Mouse (Mus musculus): ENCODE measurements around the gene Gtpbp3. TPM values are rescaled to one million over a fixed set of nuclear protein-coding genes. Genes with fewer than 3 reads are reported as not detected.

The Gtpbp3 gene
- polyA plus RNA-seq, 1 experiment from 2014 or later, result 19.1 TPM

GRCm38 (mm10) chr8:71485142-71486135 is 2.5 kb upstream of the Gtpbp3 start, which contains the start of gene Ano8:
TSS of gene Ano8 (minus strand) at chr8:71485963.
- Histone ChIP-seq H3K36me3 (peaks cover 11% of the 10 kb centered on the region; the same call in 1 of the 2 replicates), H3K4me3 (peak within 1 kb of the TSS; percentile 88), H3K27ac (peak within 1 kb of the TSS; percentile 89), H3K4me1 (peaks cover 34% of the 10 kb centered on the region), H3K9me3 (no peaks in the 10 kb centered on the region), H3K27me3 (no peaks in the 10 kb centered on the region), H3K9ac (peak within 1 kb of the TSS; percentile 86), H3K4me2 (peak within 1 kb of the TSS; percentile 95)
- WGBS, result 5% methylated on average over 46 of the region's 58 CpGs
- ATAC-seq (ENCODE audit: borderline replicate concordance, extremely low read depth, low FRiP score, low TSS enrichment), result peak; percentile 63

GRCm38 (mm10) chr8:71486136-71486529 is 1.8 kb upstream of the Gtpbp3 start:
- Histone ChIP-seq H3K4me1 (peaks cover 34% of the 10 kb centered on the region), H3K27ac (peak overlapping the region; percentile 89), H3K4me3 (peak overlapping the region; percentile 88), H3K9ac (0 out of 2 replicates have a peak overlapping the region, but pooled peaks have one; percentile 10), H3K9me3 (no peaks in the 10 kb centered on the region), H3K27me3 (no peaks in the 10 kb centered on the region), H3K36me3 (peaks cover 8% of the 10 kb centered on the region; the same call in 1 of the 2 replicates), H3K4me2 (peak overlapping the region; percentile 95)
- 3% methylated on average over 7 of the region's 7 CpGs for WGBS
- no peak for ATAC-seq (ENCODE audit: borderline replicate concordance, extremely low read depth, low FRiP score, low TSS enrichment)

- peaks cover 34% of the 10 kb centered on the region for H3K4me1 ChIP-seq
- H3K27me3 ChIP-seq, result no peaks in the 10 kb centered on the region
- H3K4me2 ChIP-seq, result peak overlapping the region; percentile 98
- H3K27ac ChIP-seq, result peak overlapping the region; percentile 92
- H3K4me3 ChIP-seq, result peak overlapping the region; percentile 83
- ATAC-seq (ENCODE audit: borderline replicate concordance, extremely low read depth, low FRiP score, low TSS enrichment), result peak; percentile 85
- peak overlapping the region; percentile 80 for H3K9ac ChIP-seq
- H3K36me3 ChIP-seq, result peaks cover 24% of the 10 kb centered on the region
- WGBS, result under 1% methylated on average over 22 of the region's 22 CpGs
- no peaks in the 10 kb centered on the region for H3K9me3 ChIP-seq
These were observed 551 bp downstream of the Gtpbp3 start for GRCm38 (mm10) chr8:71488454-71488853.

- H3K4me2 ChIP-seq, result peak overlapping the region; percentile 46
- ATAC-seq (ENCODE audit: borderline replicate concordance, extremely low read depth, low FRiP score, low TSS enrichment), result peak; percentile 46
- no peak overlapping the region for H3K9ac ChIP-seq
- H3K4me3 ChIP-seq, result peak overlapping the region; percentile 14; the same call in 1 of the 2 replicates
- peaks cover 53% of the 10 kb centered on the region for H3K4me1 ChIP-seq
- H3K27ac ChIP-seq, result peak overlapping the region; percentile 83; the same call in 1 of the 2 replicates
- WGBS, result 10% methylated on average over 16 of the region's 16 CpGs
- H3K27me3 ChIP-seq, result no peaks in the 10 kb centered on the region
- H3K36me3 ChIP-seq, result peaks cover 27% of the 10 kb centered on the region
- no peaks in the 10 kb centered on the region for H3K9me3 ChIP-seq
These were observed 7.1 kb downstream of the Gtpbp3 start for GRCm38 (mm10) chr8:71495039-71495438.

GRCm38 (mm10) chr8:71495811-71496210 is 7.9 kb downstream of the Gtpbp3 start:
- Histone ChIP-seq H3K9me3 (no peaks in the 10 kb centered on the region), H3K36me3 (peaks cover 23% of the 10 kb centered on the region), H3K4me2 (no peak overlapping the region), H3K9ac (no peak overlapping the region), H3K4me1 (peaks cover 52% of the 10 kb centered on the region), H3K27ac (peak overlapping the region; percentile 83), H3K27me3 (no peaks in the 10 kb centered on the region), H3K4me3 (no peak overlapping the region)
- no peak for ATAC-seq (ENCODE audit: borderline replicate concordance, extremely low read depth, low FRiP score, low TSS enrichment)
- WGBS, result 71% methylated on average over 5 of the region's 5 CpGs

- Histone ChIP-seq H3K9ac (no peak overlapping the region), H3K27me3 (no peaks in the 10 kb centered on the region), H3K4me2 (no peak overlapping the region), H3K27ac (peak overlapping the region; percentile 83), H3K9me3 (no peaks in the 10 kb centered on the region), H3K4me1 (peaks cover 52% of the 10 kb centered on the region), H3K36me3 (peaks cover 23% of the 10 kb centered on the region), H3K4me3 (no peak overlapping the region)
- ATAC-seq (ENCODE audit: borderline replicate concordance, extremely low read depth, low FRiP score, low TSS enrichment), result peak; percentile 65
- 24% methylated on average over 11 of the region's 11 CpGs for WGBS
These were observed 8.6 kb downstream of the Gtpbp3 start for GRCm38 (mm10) chr8:71496481-71496880.

GRCm38 (mm10) chr8:71497077-71497645 is 9.3 kb downstream of the Gtpbp3 start:
- ATAC-seq (ENCODE audit: borderline replicate concordance, extremely low read depth, low FRiP score, low TSS enrichment), result no peak
- H3K4me2 ChIP-seq, result no peak overlapping the region
- peak overlapping the region; percentile 83 for H3K27ac ChIP-seq
- H3K4me1 ChIP-seq, result peaks cover 52% of the 10 kb centered on the region
- H3K4me3 ChIP-seq, result no peak overlapping the region
- no peak overlapping the region for H3K9ac ChIP-seq
- no peaks in the 10 kb centered on the region for H3K9me3 ChIP-seq
- no peaks in the 10 kb centered on the region for H3K27me3 ChIP-seq
- WGBS, result 83% methylated on average over 1 of the region's 1 CpGs
- H3K36me3 ChIP-seq, result peaks cover 18% of the 10 kb centered on the region

GRCm38 (mm10) chr8:71497881-71498501 is 10.1 kb downstream of the Gtpbp3 start:
- H3K4me2 ChIP-seq, result peak overlapping the region; percentile 11; the same call in 1 of the 2 replicates
- 18% methylated on average over 15 of the region's 15 CpGs for WGBS
- ATAC-seq (ENCODE audit: borderline replicate concordance, extremely low read depth, low FRiP score, low TSS enrichment), result 0 out of 2 replicates have a peak, but pooled peaks have one; percentile 7

GRCm38 (mm10) chr8:71498816-71499690 is 11.2 kb downstream of the Gtpbp3 start:
- WGBS, result 15% methylated on average over 16 of the region's 16 CpGs
- no peaks in the 10 kb centered on the region for H3K9me3 ChIP-seq
- H3K36me3 ChIP-seq, result peaks cover 2% of the 10 kb centered on the region; the same call in 1 of the 2 replicates
- peak; percentile 7 for ATAC-seq (ENCODE audit: borderline replicate concordance, extremely low read depth, low FRiP score, low TSS enrichment)
- no peak overlapping the region for H3K4me3 ChIP-seq
- H3K9ac ChIP-seq, result no peak overlapping the region
- H3K4me1 ChIP-seq, result peaks cover 52% of the 10 kb centered on the region
- peak overlapping the region; percentile 11; the same call in 1 of the 2 replicates for H3K4me2 ChIP-seq
- H3K27me3 ChIP-seq, result no peaks in the 10 kb centered on the region
- H3K27ac ChIP-seq, result peak overlapping the region; percentile 72

More at GRCm38 (mm10) chr8:71497881-71498501, 10.1 kb downstream of the Gtpbp3 start:
- Histone ChIP-seq H3K4me1 (peaks cover 52% of the 10 kb centered on the region), H3K4me3 (no peak overlapping the region), H3K27ac (peak overlapping the region; percentile 72), H3K27me3 (no peaks in the 10 kb centered on the region), H3K36me3 (peaks cover 10% of the 10 kb centered on the region), H3K9ac (peak overlapping the region; percentile 8; the same call in 1 of the 2 replicates), H3K9me3 (no peaks in the 10 kb centered on the region)

- Histone ChIP-seq H3K4me2 (no peak overlapping the region), H3K27me3 (peaks cover 31% of the 10 kb centered on the region), H3K27ac (0 out of 2 replicates have a peak overlapping the region, but pooled peaks have one; percentile 2)
These were observed 16.4 kb downstream of the Gtpbp3 start for GRCm38 (mm10) chr8:71504349-71504748.

More at GRCm38 (mm10) chr8:71504349-71504748, 16.4 kb downstream of the Gtpbp3 start:
- ATAC-seq (ENCODE audit: borderline replicate concordance, extremely low read depth, low FRiP score, low TSS enrichment), result no peak
- WGBS, result 88% methylated on average over 4 of the region's 4 CpGs
- no peak overlapping the region for H3K9ac ChIP-seq
- H3K9me3 ChIP-seq, result no peaks in the 10 kb centered on the region
- no peaks in the 10 kb centered on the region for H3K36me3 ChIP-seq
- peaks cover 23% of the 10 kb centered on the region for H3K4me1 ChIP-seq
- H3K4me3 ChIP-seq, result no peak overlapping the region
